Mouse (Mus musculus) olfactory bulb, adult 2 months (tissue): Measurements from ENCODE around the gene Sprr2i. TPM values are rescaled to one million over a fixed set of nuclear protein-coding genes. Genes with fewer than 3 reads are reported as not detected.

Experiments
- H3K27ac ChIP-seq: fragments of 200-500 bp; 2 replicates; pipeline ENCODE4 v1.5.1; 2012; ENCODE audit warnings: low read depth, low read length; ENCODE audit not compliant: insufficient read depth
- H3K4me1 ChIP-seq: fragments of 200-500 bp; 2 replicates; pipeline ENCODE4 v1.6.1; 2012; ENCODE audit warnings: low read length; ENCODE audit not compliant: control insufficient read depth, insufficient read depth
- H3K4me3 ChIP-seq: fragments of 200-500 bp; 2 replicates; pipeline ENCODE4 v1.5.1; 2012; ENCODE audit warnings: mild to moderate bottlenecking, low read depth, low read length, moderate library complexity; ENCODE audit not compliant: insufficient read depth
- CTCF ChIP-seq: fragments of 200-500 bp; IDR thresholded peaks from 2 replicates; pipeline ENCODE4 v1.5.1; 2012; ENCODE audit warnings: low read depth, mild to moderate bottlenecking, low read length, moderate library complexity; ENCODE audit not compliant: insufficient read depth
- POLR2A ChIP-seq: fragments of 200-500 bp; IDR thresholded peaks from 2 replicates; pipeline ENCODE4 v1.6.1; 2012; ENCODE audit warnings: mild to moderate bottlenecking, low read depth, low read length, moderate library complexity; ENCODE audit not compliant: insufficient read depth
- WGBS: fragments of 180-500 bp; shearing (Covaris S2); methylation state at CpG from one replicate; pipeline ENCODE4 v1.1.7; 2018; 5-methylcytosine and 5-hydroxymethylcytosine counted together
- polyA plus RNA-seq: library from polyadenylated mRNA; stranded (reverse); fragments of >200 nt; gene quantifications from 2 replicates; pipeline ENCODE4 v1.2.4, GENCODE M21; 2012; ENCODE audit warnings: low replicate concordance; ENCODE audit not compliant: missing spikeins, insufficient read depth, insufficient read length

The Sprr2i gene
- polyA plus RNA-seq, 1 experiment, result not detected

GRCm38 (mm10) chr3:92440177-92440576, 32.4 kb downstream of the Sprr2i start:
- H3K27ac ChIP-seq, result no peak overlapping the region
- H3K4me1 ChIP-seq, result no peaks in the 10 kb centered on the region
- WGBS, result 87% methylated on average over 3 of the region's 3 CpGs
- no peak overlapping the region for H3K4me3 ChIP-seq
- no peak for TF ChIP-seq CTCF
- no peak for TF ChIP-seq POLR2A

- Histone ChIP-seq H3K27ac (no peak overlapping the region), H3K4me1 (no peaks in the 10 kb centered on the region), H3K4me3 (no peak overlapping the region)
- no peak for TF ChIP-seq POLR2A
- TF ChIP-seq CTCF, result no peak
- 94% methylated on average over 5 of the region's 5 CpGs for WGBS
Measured at GRCm38 (mm10) chr3:92455151-92455550, 47.4 kb downstream of the Sprr2i start.

GRCm38 (mm10) chr3:92458620-92459019, 50.8 kb downstream of the Sprr2i start, which contains the start of gene Sprr3:
Gene Sprr3 (minus strand): TSS chr3:92458720.
- no peak within 1 kb of the TSS for H3K27ac ChIP-seq
- TF ChIP-seq POLR2A (no peak), CTCF (no peak)
- H3K4me3 ChIP-seq, result no peak within 1 kb of the TSS
- H3K4me1 ChIP-seq, result no peaks in the 10 kb centered on the region
- WGBS, result 85% methylated on average over 2 of the region's 2 CpGs

Other genes with a start within 250 kb of the Sprr2i start
- not detected in 2 replicates for gene Sprr2a1, start 192.2 kb upstream of the Sprr2i start, polyA plus RNA-seq
- not detected in 2 replicates for gene Sprr2a2, start 192.1 kb upstream of the Sprr2i start, polyA plus RNA-seq
- gene Sprr2a3, start 122.6 kb upstream of the Sprr2i start, polyA plus RNA-seq, result not detected in 2 replicates
- not detected in 2 replicates for gene Sprr2b, start 91.4 kb upstream of the Sprr2i start, polyA plus RNA-seq
- gene Sprr2d, start 68.9 kb upstream of the Sprr2i start, polyA plus RNA-seq, result not detected in 2 replicates
- not detected in 2 replicates for gene Sprr2e, start 55.8 kb upstream of the Sprr2i start, polyA plus RNA-seq
- not detected in 2 replicates for gene Sprr2f, start 42.8 kb upstream of the Sprr2i start, polyA plus RNA-seq
- gene Sprr2h, start 22.3 kb upstream of the Sprr2i start, polyA plus RNA-seq, result not detected in 2 replicates
- gene Sprr2j-ps, start 10.1 kb downstream of the Sprr2i start, polyA plus RNA-seq, result not detected in 2 replicates
- gene Gm9774, start 21.4 kb downstream of the Sprr2i start, polyA plus RNA-seq, result not detected in 2 replicates
- gene Sprr2k, start 24.6 kb downstream of the Sprr2i start, polyA plus RNA-seq, result not detected in 2 replicates
- gene Sprr1b, start 30.8 kb downstream of the Sprr2i start, polyA plus RNA-seq, result not detected in 2 replicates
- gene Sprr3, start 50.7 kb downstream of the Sprr2i start, polyA plus RNA-seq, result not detected in 2 replicates
- not detected in 2 replicates for gene Sprr1a, start 77.9 kb downstream of the Sprr2i start, polyA plus RNA-seq
- gene Sprr4, start 92.5 kb downstream of the Sprr2i start, polyA plus RNA-seq, result not detected in 2 replicates
- not detected in 2 replicates for gene 2310046K23Rik, start 126.5 kb downstream of the Sprr2i start, polyA plus RNA-seq
- gene Ivl, start 165.7 kb downstream of the Sprr2i start, polyA plus RNA-seq, result not detected in 2 replicates
- not detected in 2 replicates for gene Smcp, start 181.0 kb downstream of the Sprr2i start, polyA plus RNA-seq
- not detected in 2 replicates for gene 2210017I01Rik, start 199.5 kb downstream of the Sprr2i start, polyA plus RNA-seq
- not detected in 2 replicates for gene Lce6a, start 213.7 kb downstream of the Sprr2i start, polyA plus RNA-seq
- gene Lce1a1, start 240.3 kb downstream of the Sprr2i start, polyA plus RNA-seq, result not detected in 2 replicates
- not detected in 2 replicates for gene Lce1b, start 248.9 kb downstream of the Sprr2i start, polyA plus RNA-seq